Mouse (Mus musculus): ENCODE results near the gene Lin7c.

GRCm38 (mm10) chr2:109896311-109896710 lies 5.7 kb downstream of the Lin7c start:
- TF ChIP-seq POLR2A (IDR thresholded peaks at IDR 0.05; ENCODE audit: insufficient read depth, low read depth, low read length) = no peak
- TF ChIP-seq CTCF (IDR thresholded peaks at IDR 0.05) = peak; percentile 60

Measured in heart, adult 2 months (tissue).